Mouse (Mus musculus) lung, postnatal 0 days (tissue): ENCODE data around the gene Suclg2. TPM values are rescaled to one million over a fixed set of nuclear protein-coding genes. Genes with fewer than 3 reads are reported as not detected.
A peak's percentile ranks its signal among the peaks of the same experiment; 100 is the strongest.

ENCODE experiments used
- ATAC-seq: fragments of 200-750 bp; cut with Nextera tagmentation; 2 replicates; pipeline ENCODE4 v1.8.0; 2017; ENCODE audit warnings: moderate library complexity
- DNase-seq: peaks from one replicate; pipeline ENCODE4 v3.0.0-alpha.2; 2016; ENCODE audit warnings: low spot score
- H3K27ac ChIP-seq: fragments of 300-500 bp; sonication (generic); 2 replicates; pipeline ENCODE4 v1.5.1; 2014; ENCODE audit warnings: antibody characterized with exemption, mild to moderate bottlenecking, low read length, mixed read lengths
- H3K27me3 ChIP-seq: fragments of 300-500 bp; sonication (generic); replicated peaks from 2 replicates; pipeline ENCODE4 v1.6.1; 2014; ENCODE audit warnings: low read length, mixed read lengths; ENCODE audit not compliant: insufficient read depth
- H3K36me3 ChIP-seq: fragments of 300-500 bp; sonication (generic); 2 replicates; pipeline ENCODE4 v1.6.1; 2014; ENCODE audit warnings: low read length, mixed read lengths; ENCODE audit not compliant: insufficient read depth
- H3K4me1 ChIP-seq: fragments of 300-500 bp; sonication (generic); 2 replicates; pipeline ENCODE4 v1.6.1; 2014; ENCODE audit warnings: antibody characterized with exemption, low read depth, low read length, mixed read lengths; ENCODE audit not compliant: insufficient read depth
- H3K4me2 ChIP-seq: fragments of 300-500 bp; sonication (generic); replicated peaks from 2 replicates; pipeline ENCODE4 v1.6.1; 2014; ENCODE audit warnings: low read depth, mild to moderate bottlenecking, low read length, moderate library complexity, mixed read lengths
- H3K4me3 ChIP-seq: fragments of 300-500 bp; sonication (generic); 2 replicates; pipeline ENCODE4 v1.5.1; 2014; ENCODE audit warnings: low read depth, low read length
- H3K9ac ChIP-seq: fragments of 300-500 bp; sonication (generic); replicated peaks from 2 replicates; pipeline ENCODE4 v1.6.1; 2014; ENCODE audit warnings: low read depth, mild to moderate bottlenecking
- H3K9me3 ChIP-seq: fragments of 300-500 bp; sonication (generic); 2 replicates; pipeline ENCODE4 v1.6.1; 2016; ENCODE audit warnings: low read length, mixed read lengths
- CTCF ChIP-seq: IDR thresholded peaks from 2 replicates; pipeline ENCODE4 v1.5.1; 2016; ENCODE audit warnings: antibody characterized with exemption, mild to moderate bottlenecking
- EP300 ChIP-seq: IDR thresholded peaks from 2 replicates; pipeline ENCODE4 v1.6.1; 2016; ENCODE audit warnings: antibody characterized with exemption, mild to moderate bottlenecking, control low read depth
- WGBS: fragments of 180-500 bp; shearing (Covaris S2); extraction: QIAGEN DNeasy Blood & Tissue Kit; methylation state at CpG from one replicate; pipeline ENCODE4 v1.1.7; 2014; 5-methylcytosine and 5-hydroxymethylcytosine counted together
- polyA plus RNA-seq: library from polyadenylated mRNA; unstranded; fragments of >200 nt; fragmentation: Nextera tagmentation; extraction: Ambion mirVana; gene quantifications from 2 replicates; pipeline ENCODE4 v1.2.1, GENCODE M21; 2015

The Suclg2 gene
- polyA plus RNA-seq, 1 experiment from 2014 or later = 37.4 TPM

DNA sequence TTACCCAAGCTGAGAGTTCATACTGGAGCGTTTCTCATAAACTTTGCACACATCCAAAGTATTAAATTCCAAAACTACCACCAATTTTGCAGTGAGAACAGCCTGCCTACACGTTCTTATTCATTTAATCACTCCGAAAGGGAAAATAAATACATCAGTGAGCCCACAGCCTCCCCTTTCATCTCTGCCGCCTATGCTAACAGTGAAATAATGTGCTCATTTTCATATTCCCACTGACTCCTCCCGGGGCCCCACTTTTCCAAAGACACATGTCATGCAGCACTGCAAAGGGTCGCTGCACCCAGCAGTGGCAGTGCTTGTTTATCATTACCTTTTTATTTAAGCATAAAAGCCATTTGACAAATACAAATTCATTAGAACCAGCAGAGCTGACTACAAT is 6.7 kb upstream of the Suclg2 start:
- Histone ChIP-seq H3K4me2 (no peak overlapping the region), H3K4me3 (no peak overlapping the region), H3K4me1 (no peaks in the 10 kb centered on the region), H3K27me3 (no peaks in the 10 kb centered on the region), H3K9me3 (no peaks in the 10 kb centered on the region), H3K36me3 (no peaks in the 10 kb centered on the region), H3K9ac (no peak overlapping the region), H3K27ac (no peak overlapping the region)
- DNase-seq = no peak
- no peak for ATAC-seq
- TF ChIP-seq CTCF = no peak
- TF ChIP-seq EP300 = no peak
- 45% methylated on average over 6 of the region's 6 CpGs for whole genome bisulfite sequencing

DNA sequence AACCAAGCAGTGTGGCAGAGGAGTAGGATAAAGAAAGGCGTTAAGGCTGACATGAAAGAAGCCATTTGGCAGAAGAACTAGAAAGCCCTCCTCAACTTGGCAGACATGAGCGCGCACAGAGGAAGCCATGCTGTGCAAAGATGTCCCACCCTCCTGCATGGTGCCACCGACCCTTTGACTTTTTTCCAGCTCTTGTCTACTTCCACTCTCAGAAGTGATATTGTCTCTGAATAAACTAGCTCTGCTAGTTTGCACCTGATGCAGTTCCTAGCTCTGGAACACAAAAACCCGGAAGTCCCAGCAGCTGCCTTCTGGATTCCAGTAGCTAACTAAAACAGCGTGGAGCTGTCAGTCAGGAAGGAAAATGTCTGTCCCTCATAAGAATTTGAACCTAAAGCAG is 4.8 kb upstream of the Suclg2 start:
- Histone ChIP-seq H3K4me1 (peaks cover 3% of the 10 kb centered on the region; the same call in 1 of the 2 replicates), H3K9me3 (no peaks in the 10 kb centered on the region), H3K4me3 (no peak overlapping the region), H3K27me3 (no peaks in the 10 kb centered on the region), H3K4me2 (no peak overlapping the region), H3K36me3 (no peaks in the 10 kb centered on the region), H3K9ac (no peak overlapping the region), H3K27ac (no peak overlapping the region)
- 75% methylated on average over 6 of the region's 6 CpGs for WGBS
- no peak for TF ChIP-seq CTCF
- no peak for TF ChIP-seq EP300
- ATAC-seq (no peak), DNase-seq (no peak)

DNA sequence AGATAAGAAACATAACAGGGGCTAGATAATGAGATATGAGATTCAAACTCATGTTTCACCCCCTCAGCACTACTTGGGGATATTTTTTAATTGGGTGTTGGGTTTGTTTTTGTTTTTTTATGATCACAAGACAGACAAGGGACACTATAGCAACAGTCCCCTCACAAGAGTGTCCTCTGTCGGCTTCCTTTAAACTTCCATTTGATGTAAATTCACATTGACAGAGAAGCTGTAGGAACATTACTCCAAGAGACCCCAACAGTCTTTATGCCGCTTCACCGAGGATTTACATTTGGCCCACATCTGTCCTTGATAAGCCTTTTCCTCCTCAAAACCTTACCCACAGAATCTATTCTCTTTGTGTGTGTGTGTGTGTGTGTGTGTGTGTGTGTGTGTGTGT is 1.2 kb upstream of the Suclg2 start:
- no peak overlapping the region for H3K27ac ChIP-seq
- WGBS = 92% methylated on average over 3 of the region's 3 CpGs
- no peak for DNase-seq
- TF ChIP-seq EP300 (no peak), CTCF (no peak)
- H3K27me3 ChIP-seq = no peaks in the 10 kb centered on the region
- ATAC-seq = no peak
- H3K36me3 ChIP-seq = no peaks in the 10 kb centered on the region
- H3K9me3 ChIP-seq = no peaks in the 10 kb centered on the region
- H3K4me1 ChIP-seq = peaks cover 3% of the 10 kb centered on the region; the same call in 1 of the 2 replicates
- H3K4me3 ChIP-seq = no peak overlapping the region
- H3K9ac ChIP-seq = no peak overlapping the region
- H3K4me2 ChIP-seq = no peak overlapping the region

- TF ChIP-seq EP300 (no peak), CTCF (no peak)
- H3K4me1 ChIP-seq = peaks cover 3% of the 10 kb centered on the region; the same call in 1 of the 2 replicates
- peak overlapping the region; percentile 92 for H3K4me2 ChIP-seq
- H3K27ac ChIP-seq = no peak overlapping the region
- no CpG with 5 or more reads among the region's 1 CpGs for whole genome bisulfite sequencing
- peak overlapping the region; percentile 94 for H3K4me3 ChIP-seq
- no peak overlapping the region for H3K9ac ChIP-seq
- H3K9me3 ChIP-seq = no peaks in the 10 kb centered on the region
- ATAC-seq = peak; percentile 27
- DNase-seq = no peak
- H3K36me3 ChIP-seq = no peaks in the 10 kb centered on the region
- H3K27me3 ChIP-seq = no peaks in the 10 kb centered on the region
These were observed 351 bp upstream of the Suclg2 start for GRCm38 (mm10) chr6:95718969-95719333.

DNA sequence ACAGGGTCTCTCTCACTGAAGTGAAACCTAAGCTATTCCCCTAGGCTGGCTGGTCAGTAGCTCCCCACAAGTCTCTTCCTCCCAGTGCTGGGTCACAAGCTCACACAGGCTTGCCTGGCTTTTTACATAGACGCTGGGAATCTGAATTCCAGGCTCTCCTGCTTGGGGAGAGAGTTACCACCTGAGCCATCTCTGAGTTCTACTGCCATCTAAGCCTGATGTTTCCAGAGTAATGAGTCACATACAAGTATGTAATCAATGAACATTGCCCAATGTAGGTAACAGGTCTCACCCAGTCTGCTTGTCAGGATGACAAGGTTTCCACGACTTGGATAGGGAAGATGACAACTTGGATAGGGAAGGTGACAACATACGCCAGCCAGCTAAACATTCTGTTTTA is 1.5 kb downstream of the Suclg2 start:
- no peak for DNase-seq
- peaks cover 3% of the 10 kb centered on the region; the same call in 1 of the 2 replicates for H3K4me1 ChIP-seq
- no peaks in the 10 kb centered on the region for H3K27me3 ChIP-seq
- no peaks in the 10 kb centered on the region for H3K9me3 ChIP-seq
- ATAC-seq = no peak
- H3K36me3 ChIP-seq = no peaks in the 10 kb centered on the region
- no peak overlapping the region for H3K4me2 ChIP-seq
- no peak overlapping the region for H3K27ac ChIP-seq
- no peak overlapping the region for H3K9ac ChIP-seq
- TF ChIP-seq CTCF (no peak), EP300 (no peak)
- WGBS = 67% methylated on average over 3 of the region's 3 CpGs
- no peak overlapping the region for H3K4me3 ChIP-seq

DNA sequence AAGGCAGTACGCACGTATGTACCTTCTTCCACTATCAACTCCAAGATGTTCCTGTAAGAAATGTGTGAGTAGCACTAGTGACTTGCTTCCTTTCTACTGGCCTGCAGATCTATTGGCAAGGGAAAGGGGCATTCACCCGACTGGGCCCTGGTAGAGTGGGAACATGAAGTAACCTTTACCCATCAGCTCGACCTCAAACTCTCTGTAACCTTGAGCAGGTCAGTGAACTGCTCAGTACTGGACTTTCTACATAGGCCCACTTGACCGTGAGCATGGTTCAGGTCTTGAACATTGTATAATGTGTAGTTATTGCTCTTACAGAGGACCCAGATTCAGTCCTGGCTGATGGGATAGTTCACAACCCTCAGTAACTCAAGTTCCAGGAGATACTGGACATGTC is 2.1 kb downstream of the Suclg2 start:
- TF ChIP-seq EP300 = no peak
- TF ChIP-seq CTCF = no peak
- Histone ChIP-seq H3K4me1 (peaks cover 3% of the 10 kb centered on the region; the same call in 1 of the 2 replicates), H3K9me3 (no peaks in the 10 kb centered on the region), H3K27ac (no peak overlapping the region), H3K27me3 (no peaks in the 10 kb centered on the region), H3K9ac (no peak overlapping the region), H3K4me3 (no peak overlapping the region), H3K4me2 (no peak overlapping the region), H3K36me3 (no peaks in the 10 kb centered on the region)
- DNase-seq = no peak
- ATAC-seq = no peak
- WGBS = 95% methylated on average over 5 of the region's 5 CpGs

GRCm38 (mm10) chr6:95713245-95713644 is 5.4 kb downstream of the Suclg2 start:
- H3K9ac ChIP-seq = no peak overlapping the region
- no peak overlapping the region for H3K4me2 ChIP-seq
- no peaks in the 10 kb centered on the region for H3K27me3 ChIP-seq
- no peaks in the 10 kb centered on the region for H3K36me3 ChIP-seq
- peak; percentile 11; the same call in 1 of the 2 replicates for TF ChIP-seq CTCF
- TF ChIP-seq EP300 = no peak
- H3K9me3 ChIP-seq = no peaks in the 10 kb centered on the region
- H3K4me3 ChIP-seq = no peak overlapping the region
- no peaks in the 10 kb centered on the region for H3K4me1 ChIP-seq
- WGBS = 35% methylated on average over 5 of the region's 5 CpGs
- no peak overlapping the region for H3K27ac ChIP-seq
- DNase-seq (no peak), ATAC-seq (no peak)
